Mouse (Mus musculus) stomach, embryonic 14.5 days (tissue): ENCODE results near the gene Tnfaip3. TPM values are rescaled to one million over a fixed set of nuclear protein-coding genes. Genes with fewer than 3 reads are reported as not detected.

ENCODE experiments used
- ATAC-seq: fragments of 200-750 bp; cut with Nextera tagmentation; 2 replicates; pipeline ENCODE4 v1.8.0; 2017; ENCODE audit warnings: low read depth, moderate TSS enrichment; ENCODE audit not compliant: insufficient number of reproducible peaks, insufficient read depth, low FRiP score
- H3K27ac ChIP-seq: fragments of 300-500 bp; sonication (generic); 2 replicates; pipeline ENCODE4 v1.5.1; 2014; ENCODE audit warnings: mild to moderate bottlenecking, low read length, moderate library complexity, mixed read lengths
- H3K27me3 ChIP-seq: fragments of 300-500 bp; sonication (generic); 2 replicates; pipeline ENCODE4 v1.6.1; 2014; ENCODE audit warnings: low read length, control low read depth, mixed read lengths; ENCODE audit not compliant: control insufficient read depth, insufficient read depth
- H3K36me3 ChIP-seq: fragments of 300-500 bp; sonication (generic); 2 replicates; pipeline ENCODE4 v1.6.1; 2014; ENCODE audit warnings: mild to moderate bottlenecking, control low read depth, low read length, moderate library complexity, mixed read lengths; ENCODE audit not compliant: control insufficient read depth, insufficient read depth
- H3K4me1 ChIP-seq: fragments of 300-500 bp; sonication (generic); 2 replicates; pipeline ENCODE4 v1.6.1; 2014; ENCODE audit warnings: low read length, control low read depth, mixed read lengths; ENCODE audit not compliant: control insufficient read depth, insufficient read depth
- H3K4me2 ChIP-seq: fragments of 300-500 bp; sonication (generic); replicated peaks from 2 replicates; pipeline ENCODE4 v1.6.1; 2014; ENCODE audit warnings: low read depth, low read length, control low read depth
- H3K4me3 ChIP-seq: fragments of 300-500 bp; sonication (generic); 2 replicates; pipeline ENCODE4 v1.5.1; 2014; ENCODE audit warnings: low read depth, low read length, control low read depth
- H3K9ac ChIP-seq: fragments of 300-500 bp; sonication (generic); replicated peaks from 2 replicates; pipeline ENCODE4 v1.6.1; 2014; ENCODE audit warnings: low read depth, mild to moderate bottlenecking, control low read depth, low read length, moderate library complexity, mixed read lengths
- H3K9me3 ChIP-seq: fragments of 300-500 bp; sonication (generic); 2 replicates; pipeline ENCODE4 v1.6.1; 2016; ENCODE audit warnings: low read depth, low read length, control low read depth; ENCODE audit not compliant: control insufficient read depth
- WGBS: fragments of 180-500 bp; shearing (Covaris S2); extraction: QIAGEN DNeasy Blood & Tissue Kit; methylation state at CpG from one replicate; pipeline ENCODE4 v1.1.7; 2014; 5-methylcytosine and 5-hydroxymethylcytosine counted together
- polyA plus RNA-seq: library from polyadenylated mRNA; unstranded; fragments of >200 nt; fragmentation: Nextera tagmentation; extraction: Ambion mirVana; gene quantifications from 2 replicates; pipeline ENCODE4 v1.2.1, GENCODE M21; 2014

Tnfaip3 gene
- polyA plus RNA-seq, 1 experiment from 2014 or later, result 2.8 TPM

GRCm38 (mm10) chr10:19024353-19024752 lies 8.9 kb upstream of the Tnfaip3 start:
- H3K4me1 ChIP-seq, result no peaks in the 10 kb centered on the region
- H3K27me3 ChIP-seq, result no peaks in the 10 kb centered on the region
- no peak overlapping the region for H3K9ac ChIP-seq
- ATAC-seq, result no peak
- no peak overlapping the region for H3K4me3 ChIP-seq
- no peaks in the 10 kb centered on the region for H3K36me3 ChIP-seq
- WGBS, result 84% methylated on average over 5 of the region's 5 CpGs
- no peak overlapping the region for H3K4me2 ChIP-seq
- H3K9me3 ChIP-seq, result no peaks in the 10 kb centered on the region
- no peak overlapping the region for H3K27ac ChIP-seq

DNA sequence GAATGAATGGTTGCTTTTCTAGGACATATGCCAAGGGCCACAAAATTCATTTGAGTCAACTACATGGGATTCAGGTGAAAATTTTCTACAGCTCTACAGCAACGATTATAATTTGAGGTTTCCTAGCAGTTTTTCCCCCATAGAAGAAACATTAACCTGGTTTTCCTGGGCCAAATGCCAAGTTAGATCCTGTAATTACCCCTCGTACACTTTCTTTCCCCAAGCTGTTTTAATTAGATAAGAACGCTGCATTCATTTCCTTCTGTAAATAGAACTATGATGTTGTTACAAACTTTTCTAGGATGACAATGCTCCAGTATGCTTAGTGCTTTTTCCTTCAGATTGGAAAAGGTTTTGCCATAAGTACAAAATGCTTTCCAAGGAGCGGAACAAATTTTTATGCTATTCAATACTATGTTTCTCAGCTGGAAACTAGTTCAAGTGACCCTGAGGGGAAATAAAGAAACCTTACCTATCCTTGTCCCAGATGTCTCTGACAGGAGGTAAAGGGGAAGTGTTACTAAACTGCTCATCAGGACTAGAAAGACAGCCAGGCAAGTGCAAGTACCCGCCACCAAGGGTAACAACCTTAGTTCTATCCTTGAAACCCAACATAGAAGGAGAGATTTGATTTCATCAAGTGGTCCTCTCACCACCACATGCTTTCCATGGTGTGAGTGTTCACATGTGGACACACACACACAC lies 8.3 kb upstream of the Tnfaip3 start:
- Histone ChIP-seq H3K27me3 (no peaks in the 10 kb centered on the region), H3K9ac (no peak overlapping the region), H3K27ac (no peak overlapping the region), H3K36me3 (no peaks in the 10 kb centered on the region), H3K9me3 (no peaks in the 10 kb centered on the region), H3K4me1 (no peaks in the 10 kb centered on the region), H3K4me3 (no peak overlapping the region), H3K4me2 (no peak overlapping the region)
- no peak for ATAC-seq
- 81% methylated on average over 5 of the region's 5 CpGs for WGBS

GRCm38 (mm10) chr10:19022272-19022671 lies 6.8 kb upstream of the Tnfaip3 start:
- H3K4me3 ChIP-seq, result no peak overlapping the region
- H3K36me3 ChIP-seq, result no peaks in the 10 kb centered on the region
- H3K9ac ChIP-seq, result no peak overlapping the region
- no peak overlapping the region for H3K4me2 ChIP-seq
- ATAC-seq, result no peak
- no peaks in the 10 kb centered on the region for H3K27me3 ChIP-seq
- WGBS, result 84% methylated on average over 1 of the region's 1 CpGs
- H3K27ac ChIP-seq, result no peak overlapping the region
- H3K4me1 ChIP-seq, result no peaks in the 10 kb centered on the region
- no peaks in the 10 kb centered on the region for H3K9me3 ChIP-seq

- Histone ChIP-seq H3K9me3 (no peaks in the 10 kb centered on the region), H3K36me3 (no peaks in the 10 kb centered on the region), H3K4me2 (no peak overlapping the region), H3K4me3 (no peak overlapping the region), H3K27me3 (no peaks in the 10 kb centered on the region), H3K27ac (no peak overlapping the region), H3K9ac (no peak overlapping the region), H3K4me1 (no peaks in the 10 kb centered on the region)
- WGBS, result 28% methylated on average over 4 of the region's 4 CpGs
- ATAC-seq, result no peak
Observed at GRCm38 (mm10) chr10:19016823-19017471, 1.5 kb upstream of the Tnfaip3 start.

GRCm38 (mm10) chr10:19014381-19015256 lies 838 bp downstream of the Tnfaip3 start:
- no peaks in the 10 kb centered on the region for H3K36me3 ChIP-seq
- no peaks in the 10 kb centered on the region for H3K27me3 ChIP-seq
- H3K4me1 ChIP-seq, result no peaks in the 10 kb centered on the region
- ATAC-seq, result no peak; the same call in 1 of the 2 replicates
- H3K27ac ChIP-seq, result peak overlapping the region; percentile 64
- WGBS, result under 1% methylated on average over 43 of the region's 43 CpGs
- H3K9me3 ChIP-seq, result no peaks in the 10 kb centered on the region
- peak overlapping the region; percentile 77 for H3K4me3 ChIP-seq
- peak overlapping the region; percentile 69 for H3K9ac ChIP-seq
- peak overlapping the region; percentile 79 for H3K4me2 ChIP-seq

- no peak overlapping the region for H3K9ac ChIP-seq
- no peaks in the 10 kb centered on the region for H3K27me3 ChIP-seq
- H3K4me2 ChIP-seq, result no peak overlapping the region
- no peak for ATAC-seq
- 83% methylated on average over 3 of the region's 3 CpGs for WGBS
- no peak overlapping the region for H3K27ac ChIP-seq
- no peaks in the 10 kb centered on the region for H3K36me3 ChIP-seq
- H3K4me3 ChIP-seq, result no peak overlapping the region
- no peaks in the 10 kb centered on the region for H3K4me1 ChIP-seq
- H3K9me3 ChIP-seq, result no peaks in the 10 kb centered on the region
Observed at GRCm38 (mm10) chr10:19013351-19013750, 2.1 kb downstream of the Tnfaip3 start.

- no peak overlapping the region for H3K4me3 ChIP-seq
- no peak overlapping the region for H3K4me2 ChIP-seq
- no peak for ATAC-seq
- H3K9me3 ChIP-seq, result no peaks in the 10 kb centered on the region
- no peaks in the 10 kb centered on the region for H3K27me3 ChIP-seq
- H3K27ac ChIP-seq, result no peak overlapping the region
- H3K9ac ChIP-seq, result no peak overlapping the region
- no peaks in the 10 kb centered on the region for H3K4me1 ChIP-seq
- WGBS, result 86% methylated on average over 3 of the region's 3 CpGs
- H3K36me3 ChIP-seq, result no peaks in the 10 kb centered on the region
Observed at GRCm38 (mm10) chr10:19012616-19013015, 2.8 kb downstream of the Tnfaip3 start.

DNA sequence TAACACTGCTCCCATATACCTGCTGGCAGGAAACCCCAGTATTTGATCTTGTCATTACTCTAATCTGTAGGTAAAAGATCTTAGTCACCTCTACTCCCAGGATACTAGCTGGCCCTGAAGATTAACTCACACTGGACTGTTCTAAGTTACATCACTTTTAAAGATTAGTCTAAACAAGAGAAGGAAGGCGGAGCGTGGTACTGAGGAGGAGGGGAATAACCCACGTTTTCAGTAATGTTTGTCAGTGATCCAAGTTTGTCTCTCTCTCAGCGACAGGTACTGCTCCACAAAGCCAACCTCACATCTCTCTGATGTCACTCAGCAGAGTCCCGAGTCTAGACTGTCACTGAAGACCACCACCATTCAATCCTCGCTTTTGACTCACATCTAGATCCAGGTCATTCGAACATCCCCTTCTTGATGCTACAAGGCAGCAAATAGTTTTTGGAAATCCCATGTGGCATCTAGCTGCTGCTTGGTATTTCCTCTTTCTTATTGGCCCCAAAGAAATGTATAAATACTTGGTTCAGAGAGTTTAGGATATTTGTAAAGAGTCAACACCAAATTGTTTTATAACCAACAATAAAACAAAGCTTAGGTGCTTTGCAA lies 3.5 kb downstream of the Tnfaip3 start:
- no peaks in the 10 kb centered on the region for H3K27me3 ChIP-seq
- ATAC-seq, result no peak
- H3K4me1 ChIP-seq, result no peaks in the 10 kb centered on the region
- H3K4me3 ChIP-seq, result no peak overlapping the region
- H3K36me3 ChIP-seq, result no peaks in the 10 kb centered on the region
- no peaks in the 10 kb centered on the region for H3K9me3 ChIP-seq
- no peak overlapping the region for H3K4me2 ChIP-seq
- H3K27ac ChIP-seq, result no peak overlapping the region
- no peak overlapping the region for H3K9ac ChIP-seq
- 77% methylated on average over 7 of the region's 7 CpGs for WGBS
